Mouse (Mus musculus): Measurements from ENCODE around the gene Dpp6. TPM values are rescaled to one million over a fixed set of nuclear protein-coding genes. Genes with fewer than 3 reads are reported as not detected.

Dpp6 gene
- polyA plus RNA-seq, 1 experiment from 2014 or later, result 0.31 TPM

- Histone ChIP-seq H3K4me2 (no peak overlapping the region), H3K9me3 (replicated peaks) (no peaks in the 10 kb centered on the region), H3K4me1 (replicated peaks) (0 out of 2 replicates have a peak, but pooled peaks cover 2% of the 10 kb centered on the region), H3K9ac (no peak overlapping the region), H3K4me3 (replicated peaks) (no peak overlapping the region), H3K36me3 (no peaks in the 10 kb centered on the region), H3K27ac (no peak overlapping the region), H3K27me3 (no peaks in the 10 kb centered on the region)
- DNase-seq (no peak), ATAC-seq (ENCODE audit: low read depth) (no peak)
- 48% methylated on average over 5 of the region's 5 CpGs for WGBS (ENCODE audit: insufficient replicate concordance)
These were observed 913.7 kb downstream of the Dpp6 start for GRCm38 (mm10) chr5:27730666-27731065.

- Histone ChIP-seq H3K27ac (no peak overlapping the region), H3K9ac (no peak overlapping the region), H3K4me3 (replicated peaks) (no peak overlapping the region), H3K9me3 (replicated peaks) (no peaks in the 10 kb centered on the region), H3K27me3 (no peaks in the 10 kb centered on the region), H3K4me1 (replicated peaks) (0 out of 2 replicates have a peak, but pooled peaks cover 2% of the 10 kb centered on the region), H3K36me3 (no peaks in the 10 kb centered on the region), H3K4me2 (no peak overlapping the region)
- ATAC-seq (ENCODE audit: low read depth), result no peak
- 42% methylated on average over 1 of the region's 1 CpGs for WGBS (ENCODE audit: insufficient replicate concordance)
- no peak for DNase-seq
These were observed 914.4 kb downstream of the Dpp6 start for GRCm38 (mm10) chr5:27731392-27731791.

- Histone ChIP-seq H3K4me2 (no peak overlapping the region), H3K9me3 (replicated peaks) (no peaks in the 10 kb centered on the region), H3K36me3 (no peaks in the 10 kb centered on the region), H3K4me1 (replicated peaks) (0 out of 2 replicates have a peak, but pooled peaks cover 2% of the 10 kb centered on the region), H3K4me3 (replicated peaks) (no peak overlapping the region), H3K27ac (no peak overlapping the region), H3K9ac (no peak overlapping the region), H3K27me3 (no peaks in the 10 kb centered on the region)
- 61% methylated on average over 5 of the region's 5 CpGs for WGBS (ENCODE audit: insufficient replicate concordance)
- ATAC-seq (ENCODE audit: low read depth), result no peak
- DNase-seq, result no peak
These were observed 915.4 kb downstream of the Dpp6 start for GRCm38 (mm10) chr5:27732288-27732868.

- DNase-seq, result peak; percentile 29
- H3K4me1 ChIP-seq (replicated peaks), result no peaks in the 10 kb centered on the region
- no peak overlapping the region for H3K4me2 ChIP-seq
- no peaks in the 10 kb centered on the region for H3K9me3 ChIP-seq (replicated peaks)
- H3K4me3 ChIP-seq (replicated peaks), result no peak overlapping the region
- peak; percentile 51; the same call in 1 of the 2 replicates for ATAC-seq (ENCODE audit: low read depth)
- H3K27ac ChIP-seq, result no peak overlapping the region
- 13% methylated on average over 3 of the region's 3 CpGs for WGBS (ENCODE audit: insufficient replicate concordance)
- peaks cover 24% of the 10 kb centered on the region for H3K36me3 ChIP-seq
- H3K27me3 ChIP-seq, result no peaks in the 10 kb centered on the region
- H3K9ac ChIP-seq, result no peak overlapping the region
These were observed 920.2 kb downstream of the Dpp6 start for GRCm38 (mm10) chr5:27737168-27737567.

GRCm38 (mm10) chr5:27739216-27739615 lies 922.2 kb downstream of the Dpp6 start:
- Histone ChIP-seq H3K4me1 (replicated peaks) (no peaks in the 10 kb centered on the region), H3K9me3 (replicated peaks) (no peaks in the 10 kb centered on the region), H3K27me3 (no peaks in the 10 kb centered on the region), H3K9ac (no peak overlapping the region), H3K4me3 (replicated peaks) (no peak overlapping the region), H3K27ac (no peak overlapping the region), H3K36me3 (peaks cover 43% of the 10 kb centered on the region), H3K4me2 (no peak overlapping the region)
- WGBS (ENCODE audit: insufficient replicate concordance), result 68% methylated on average over 6 of the region's 6 CpGs
- no peak for ATAC-seq (ENCODE audit: low read depth)
- DNase-seq, result no peak

- Histone ChIP-seq H3K36me3 (peaks cover 81% of the 10 kb centered on the region), H3K4me2 (no peak overlapping the region), H3K4me3 (replicated peaks) (no peak overlapping the region), H3K4me1 (replicated peaks) (no peaks in the 10 kb centered on the region), H3K9me3 (replicated peaks) (no peaks in the 10 kb centered on the region), H3K9ac (no peak overlapping the region), H3K27ac (no peak overlapping the region), H3K27me3 (no peaks in the 10 kb centered on the region)
- DNase-seq, result no peak
- ATAC-seq (ENCODE audit: low read depth), result no peak
- WGBS (ENCODE audit: insufficient replicate concordance), result 86% methylated on average over 1 of the region's 1 CpGs
These were observed 927.9 kb downstream of the Dpp6 start for GRCm38 (mm10) chr5:27744944-27745343.

GRCm38 (mm10) chr5:27765780-27766179 lies 948.8 kb downstream of the Dpp6 start:
- 63% methylated on average over 4 of the region's 4 CpGs for WGBS (ENCODE audit: insufficient replicate concordance)
- no peak overlapping the region for H3K4me3 ChIP-seq (replicated peaks)
- H3K4me1 ChIP-seq (replicated peaks), result no peaks in the 10 kb centered on the region
- H3K27me3 ChIP-seq, result no peaks in the 10 kb centered on the region
- H3K4me2 ChIP-seq, result no peak overlapping the region
- H3K9ac ChIP-seq, result no peak overlapping the region
- no peak for DNase-seq
- ATAC-seq (ENCODE audit: low read depth), result no peak
- H3K36me3 ChIP-seq, result peaks cover 100% of the 10 kb centered on the region
- no peak overlapping the region for H3K27ac ChIP-seq
- H3K9me3 ChIP-seq (replicated peaks), result no peaks in the 10 kb centered on the region

- H3K4me3 ChIP-seq (replicated peaks), result no peak overlapping the region
- peaks cover 100% of the 10 kb centered on the region for H3K36me3 ChIP-seq
- H3K9ac ChIP-seq, result no peak overlapping the region
- no peak overlapping the region for H3K27ac ChIP-seq
- ATAC-seq (ENCODE audit: low read depth) (no peak), DNase-seq (no peak)
- no peak overlapping the region for H3K4me2 ChIP-seq
- no peaks in the 10 kb centered on the region for H3K9me3 ChIP-seq (replicated peaks)
- 0 out of 2 replicates have a peak, but pooled peaks cover 3% of the 10 kb centered on the region for H3K4me1 ChIP-seq (replicated peaks)
- WGBS (ENCODE audit: insufficient replicate concordance), result 86% methylated on average over 5 of the region's 5 CpGs
- no peaks in the 10 kb centered on the region for H3K27me3 ChIP-seq
These were observed 950.9 kb downstream of the Dpp6 start for GRCm38 (mm10) chr5:27767948-27768347.
